Mouse (Mus musculus): Measurements from ENCODE around the gene Prkch. TPM values are rescaled to one million over a fixed set of nuclear protein-coding genes. Genes with fewer than 3 reads are reported as not detected.

Prkch gene
- total RNA-seq, 2 experiments from 2014 or later: 4.8 to 5.6 TPM

- DNase-seq (ENCODE audit: low spot score in 2 of 2): no peak
Measured at GRCm38 (mm10) chr12:73609676-73610545, 25.3 kb downstream of the Prkch start.

DNA sequence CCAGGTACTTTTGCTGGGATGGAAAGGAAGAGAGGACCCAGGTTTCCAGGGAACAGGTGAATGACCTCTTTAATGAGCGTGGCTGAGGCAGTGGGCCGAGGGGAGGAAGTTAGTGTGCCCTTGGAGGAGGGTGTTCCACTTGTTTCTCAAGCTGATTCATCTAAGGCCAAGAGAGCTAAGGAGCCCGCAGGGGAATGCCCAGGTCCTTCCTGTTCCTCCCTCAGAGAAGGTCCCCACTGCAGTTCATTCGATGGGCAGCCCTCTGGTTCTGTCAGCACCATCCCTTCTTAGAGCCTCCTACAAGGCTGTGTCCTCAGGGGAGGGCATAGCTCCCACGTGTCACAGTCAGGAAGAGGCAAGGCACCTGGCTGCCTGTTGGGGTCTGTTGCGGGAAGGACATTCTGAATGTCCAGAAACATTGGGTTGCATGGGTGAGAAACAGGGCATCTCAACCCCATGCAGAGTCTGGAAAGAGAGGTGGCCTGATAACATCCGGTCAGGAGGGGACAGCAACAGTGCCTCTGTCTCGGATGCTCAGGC lies 26.3 kb downstream of the Prkch start:
- DNase-seq (ENCODE audit: low spot score in 2 of 2): no peak

- no peak for DNase-seq (ENCODE audit: low spot score in 2 of 2)
Measured at GRCm38 (mm10) chr12:73611741-73612140, 27.1 kb downstream of the Prkch start.

DNA sequence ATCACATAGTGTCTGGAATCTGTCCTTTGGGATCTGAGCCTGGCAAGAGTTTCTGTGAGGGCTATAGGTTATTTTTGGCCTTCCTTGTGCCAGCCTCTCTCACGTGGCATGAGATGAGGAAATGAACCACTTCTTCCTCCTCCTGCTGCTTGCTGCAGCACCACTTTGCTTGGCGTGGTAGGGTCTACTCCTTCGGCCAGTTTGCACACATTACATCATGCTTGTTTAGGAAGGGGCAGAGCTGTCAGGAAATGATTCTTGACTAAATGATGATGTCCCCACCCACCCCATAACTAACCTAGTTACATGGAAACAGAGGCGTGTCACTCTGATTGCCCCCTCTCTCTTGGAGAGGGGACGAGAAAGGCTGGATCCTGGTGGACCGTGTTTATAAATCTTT lies 28.6 kb downstream of the Prkch start:
- no peak for DNase-seq (ENCODE audit: low spot score in 2 of 2)

- no peak for DNase-seq (ENCODE audit: low spot score in 2 of 2)
Measured at GRCm38 (mm10) chr12:73617652-73618051, 33.1 kb downstream of the Prkch start.

GRCm38 (mm10) chr12:73625277-73626032 lies 40.9 kb downstream of the Prkch start:
- no peak for DNase-seq (ENCODE audit: low spot score in 2 of 2)

- DNase-seq (ENCODE audit: low spot score in 2 of 2): no peak
Measured at GRCm38 (mm10) chr12:73627902-73628301, 43.3 kb downstream of the Prkch start.

DNA sequence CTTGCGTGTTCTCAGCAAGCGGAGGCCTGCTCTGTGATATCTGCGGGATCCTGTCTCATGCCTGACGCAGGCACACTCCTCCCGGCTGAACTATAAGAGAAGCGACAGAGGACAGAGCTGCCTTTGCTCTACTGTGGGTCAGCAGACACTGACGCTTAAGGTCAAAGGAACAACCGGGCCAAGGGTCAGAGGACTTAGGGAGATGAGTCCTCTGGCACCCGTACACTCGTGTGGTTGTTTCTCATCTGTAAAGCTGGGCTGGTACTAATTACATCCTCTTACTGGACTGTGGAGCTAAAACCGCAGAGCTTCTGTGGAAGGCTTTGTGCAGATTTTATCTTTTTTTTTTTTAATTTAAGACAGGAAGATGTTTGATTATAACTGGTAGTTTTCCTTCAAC lies 46.0 kb downstream of the Prkch start:
- DNase-seq (ENCODE audit: low spot score in 2 of 2): no peak

GRCm38 (mm10) chr12:73631148-73631547 lies 46.6 kb downstream of the Prkch start:
- no peak for DNase-seq (ENCODE audit: low spot score in 2 of 2)

DNA sequence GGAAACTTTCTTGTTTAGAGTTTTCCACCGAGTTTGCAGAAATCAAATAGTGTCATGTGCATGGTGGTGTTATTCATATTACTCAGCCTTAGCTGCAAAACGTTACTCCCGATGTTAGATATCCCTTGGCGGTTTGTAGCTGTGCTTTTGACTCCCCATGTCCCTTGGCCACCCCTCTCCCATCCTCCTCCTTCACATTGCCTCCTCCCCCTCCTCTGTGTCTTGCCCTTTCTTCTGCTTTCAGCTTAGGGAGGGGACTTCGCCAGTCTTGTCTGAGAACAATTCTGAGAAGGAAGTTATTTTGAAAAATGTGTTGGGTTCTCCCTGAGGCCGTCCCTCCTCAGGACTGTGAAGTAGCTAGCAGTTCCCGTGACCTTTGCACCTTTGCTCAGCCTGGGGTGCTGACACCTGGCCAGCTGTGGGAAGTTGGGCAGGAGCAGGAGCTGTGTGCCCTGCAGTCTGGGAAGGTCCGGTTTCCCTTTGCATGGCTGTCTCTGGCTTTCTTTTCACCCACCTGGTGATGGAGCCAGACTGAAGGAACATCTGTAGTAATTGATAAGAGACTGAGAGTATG lies 48.2 kb downstream of the Prkch start:
- no peak for DNase-seq (ENCODE audit: low spot score in 2 of 2)

DNA sequence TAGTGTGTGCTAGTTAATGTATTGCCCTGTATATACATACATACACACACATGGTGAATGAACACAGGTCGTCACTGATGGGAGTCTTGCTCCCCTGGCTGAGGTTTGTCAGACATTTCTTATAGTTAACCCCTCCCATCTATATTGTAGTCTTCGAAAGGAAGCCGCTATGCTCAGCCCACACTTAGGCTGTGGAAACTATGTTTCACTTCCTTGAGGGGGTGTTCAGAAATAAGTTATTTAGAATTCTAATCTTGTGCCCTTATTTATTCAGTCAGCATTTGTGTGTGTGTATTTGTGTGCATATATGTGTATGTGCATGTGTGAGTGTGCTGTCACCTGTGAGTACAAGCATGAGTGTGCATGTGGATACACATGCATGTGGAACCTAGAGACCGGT lies 49.1 kb downstream of the Prkch start:
- DNase-seq (ENCODE audit: low spot score in 2 of 2): no peak

GRCm38 (mm10) chr12:73639571-73639970 lies 55.0 kb downstream of the Prkch start:
- no peak for DNase-seq (ENCODE audit: low spot score in 2 of 2)

DNA sequence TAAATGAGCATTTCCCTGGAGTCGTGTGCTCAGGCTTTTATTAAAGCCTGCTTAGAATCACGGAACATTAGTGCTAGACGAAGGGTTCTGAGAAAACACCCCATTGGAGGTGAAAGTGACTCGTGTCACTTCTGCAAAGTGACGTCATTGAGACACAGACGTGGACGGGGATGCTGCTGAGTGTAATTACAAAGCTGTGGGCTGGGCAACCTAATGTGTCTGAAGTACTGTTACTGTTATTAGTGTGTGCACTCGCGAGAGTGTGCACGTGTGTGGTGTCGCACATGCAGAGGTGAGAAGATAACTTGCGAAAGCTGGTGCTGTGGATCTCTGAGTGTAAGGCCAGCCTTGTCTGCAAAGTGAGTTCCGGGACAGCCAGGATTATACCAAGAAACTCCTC lies 56.6 kb downstream of the Prkch start:
- no peak for DNase-seq (ENCODE audit: low spot score in 2 of 2)

DNA sequence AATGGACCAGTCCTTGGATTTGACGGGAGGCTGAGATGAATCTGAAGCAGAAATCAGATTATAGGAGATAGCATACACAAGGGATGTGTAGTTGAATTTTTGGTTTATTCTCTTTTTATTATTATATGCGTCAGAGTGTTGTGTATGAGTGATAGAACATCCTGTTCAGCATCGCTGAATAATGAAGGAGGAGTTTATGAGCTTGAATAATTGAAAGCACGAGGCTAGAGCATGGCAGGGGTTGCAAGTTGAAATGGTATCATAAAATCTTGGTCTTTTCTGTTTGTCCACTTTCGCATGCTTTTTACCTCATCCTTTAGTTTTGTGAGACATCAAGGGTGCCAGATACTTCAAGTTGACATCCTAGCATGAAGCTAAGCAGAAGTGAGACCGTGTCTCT lies 60.6 kb downstream of the Prkch start:
- no peak for DNase-seq (ENCODE audit: low spot score in 2 of 2)

- DNase-seq (ENCODE audit: low spot score in 2 of 2): no peak
Measured at GRCm38 (mm10) chr12:73647686-73648085, 63.1 kb downstream of the Prkch start.

- no peak for DNase-seq (ENCODE audit: low spot score in 2 of 2)
Measured at GRCm38 (mm10) chr12:73656568-73657204, 72.1 kb downstream of the Prkch start.

DNA sequence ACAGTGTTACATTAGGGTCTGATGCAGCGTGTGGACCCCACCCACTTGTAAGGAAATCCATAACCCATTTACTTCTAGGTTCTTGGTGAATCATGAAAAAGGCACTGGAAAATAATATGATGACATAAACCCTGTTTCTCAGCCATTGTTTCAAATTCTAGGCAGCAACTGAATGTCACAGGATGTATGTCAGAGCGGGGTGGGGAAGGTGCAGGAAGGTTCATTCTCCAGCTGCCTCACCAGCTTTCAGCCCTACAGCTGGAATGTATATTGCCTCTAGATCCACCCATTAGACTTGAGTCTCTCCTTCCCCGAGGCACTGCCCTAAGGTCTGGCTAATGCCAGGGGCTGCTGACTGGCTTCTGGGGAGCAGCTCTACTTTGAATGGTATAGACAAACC lies 78.8 kb downstream of the Prkch start:
- no peak for DNase-seq (ENCODE audit: low spot score in 2 of 2)

DNA sequence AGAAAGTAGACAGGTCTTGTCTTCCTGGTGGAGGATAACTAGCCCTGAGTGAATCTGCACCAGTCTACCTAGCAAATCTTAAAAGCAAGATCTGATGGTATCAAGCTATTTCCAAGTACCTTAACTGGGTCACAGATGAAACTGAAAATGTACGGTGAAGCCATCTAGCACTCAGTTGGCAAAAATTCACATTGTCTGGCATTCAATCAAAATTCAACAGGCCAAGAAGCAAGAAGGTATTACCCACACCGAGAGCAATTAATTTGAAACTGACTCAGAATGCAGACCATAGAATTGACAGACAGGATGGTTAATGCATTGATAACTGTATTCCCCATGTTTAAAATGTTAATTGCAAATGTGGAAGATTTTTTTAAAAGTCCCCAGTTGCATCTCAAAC lies 82.1 kb downstream of the Prkch start:
- DNase-seq (ENCODE audit: low spot score in 2 of 2): no peak

- no peak for DNase-seq (ENCODE audit: low spot score in 2 of 2)
Measured at GRCm38 (mm10) chr12:73667607-73668006, 83.0 kb downstream of the Prkch start.

- no peak for DNase-seq (ENCODE audit: low spot score in 2 of 2)
Measured at GRCm38 (mm10) chr12:73670739-73671138, 86.1 kb downstream of the Prkch start.

GRCm38 (mm10) chr12:73671540-73671939 lies 86.9 kb downstream of the Prkch start:
- DNase-seq (ENCODE audit: low spot score in 2 of 2): no peak

Data from left cerebral cortex, adult 18-20 months (tissue).